Mouse (Mus musculus): ENCODE results near the gene Vwa5b1. TPM values are rescaled to one million over a fixed set of nuclear protein-coding genes. Genes with fewer than 3 reads are reported as not detected.
A peak's percentile ranks its signal among the peaks of the same experiment; 100 is the strongest.

The Vwa5b1 gene
- polyA plus RNA-seq, 1 experiment from 2014 or later: 0.15 TPM

DNA sequence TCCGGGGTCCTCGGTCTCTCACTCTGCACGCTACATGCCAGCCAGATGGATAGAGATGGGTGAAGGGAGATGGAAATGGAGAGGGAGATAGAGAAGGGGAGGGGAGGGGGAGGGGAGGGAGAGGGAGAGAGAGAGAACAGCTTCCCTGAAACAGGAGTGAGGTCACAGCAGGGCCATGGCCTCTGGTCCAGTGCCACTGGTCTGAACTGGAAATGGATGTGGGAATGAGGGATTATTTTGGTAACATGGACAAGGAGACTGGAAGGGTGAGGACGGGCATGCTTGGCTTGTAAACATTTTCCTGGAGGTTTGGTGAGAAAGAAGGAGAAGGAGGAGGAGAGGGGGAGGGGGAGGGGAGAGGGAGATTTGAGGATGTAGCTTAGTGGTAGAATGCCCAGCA, 59.0 kb downstream of the Vwa5b1 start:
- H3K36me3 ChIP-seq: no peaks in the 10 kb centered on the region
- peaks cover 3% of the 10 kb centered on the region; the same call in 1 of the 2 replicates for H3K4me1 ChIP-seq (replicated peaks)
- no peaks in the 10 kb centered on the region for H3K9me3 ChIP-seq
- H3K27ac ChIP-seq: no peak overlapping the region
- 81% methylated on average over 4 of the region's 4 CpGs for WGBS
- H3K4me3 ChIP-seq (replicated peaks): no peak overlapping the region
- H3K27me3 ChIP-seq: peaks cover 3% of the 10 kb centered on the region; the same call in 1 of the 2 replicates
- no peak overlapping the region for H3K9ac ChIP-seq (replicated peaks)
- ATAC-seq (ENCODE audit: insufficient number of reproducible peaks, insufficient read depth, low FRiP score, low TSS enrichment, low read depth): no peak
- no peak overlapping the region for H3K4me2 ChIP-seq

DNA sequence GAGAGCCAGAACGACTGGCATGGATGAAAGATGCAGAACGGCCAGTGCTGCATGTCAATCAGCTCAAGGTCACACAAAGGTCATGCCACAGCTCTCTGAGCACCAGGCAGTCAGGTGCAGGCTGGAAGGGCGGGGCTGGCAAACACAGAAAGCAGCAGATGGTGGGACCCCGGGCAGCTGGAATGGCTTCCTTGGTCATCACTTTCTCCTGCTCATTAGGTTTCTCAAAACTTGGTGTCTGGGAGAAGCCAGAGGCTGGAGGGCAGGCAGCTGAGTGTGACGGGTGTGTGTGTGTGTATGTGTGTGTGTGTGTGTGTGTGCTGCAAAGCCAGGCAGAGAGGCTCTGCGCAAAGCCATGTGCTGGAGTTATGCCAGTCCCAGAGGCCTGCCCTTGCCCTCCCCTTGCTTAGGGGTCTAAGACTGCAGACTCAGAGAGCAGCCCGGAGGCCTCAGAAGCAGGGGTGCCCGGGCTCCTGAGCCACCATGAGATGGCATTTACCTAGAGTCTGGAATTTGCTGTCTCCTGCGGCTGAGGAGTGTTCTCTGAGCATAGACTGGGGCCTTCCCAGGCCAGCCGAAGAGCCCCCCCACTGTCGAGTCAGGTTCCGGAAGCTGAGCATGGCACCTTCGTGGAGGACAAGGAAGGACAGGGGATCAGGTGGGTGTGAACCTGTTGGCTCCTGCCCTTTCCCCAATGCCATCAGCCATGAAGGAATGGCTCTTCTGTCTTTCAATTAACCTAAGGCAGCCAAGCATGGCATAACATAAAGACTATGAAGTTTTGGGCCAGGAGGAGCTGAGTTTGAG, 60.7 kb downstream of the Vwa5b1 start:
- H3K27ac ChIP-seq: no peak overlapping the region
- no peak overlapping the region for H3K9ac ChIP-seq (replicated peaks)
- no peak for ATAC-seq (ENCODE audit: insufficient number of reproducible peaks, insufficient read depth, low FRiP score, low TSS enrichment, low read depth)
- peaks cover 7% of the 10 kb centered on the region for H3K4me1 ChIP-seq (replicated peaks)
- H3K4me2 ChIP-seq: no peak overlapping the region
- no peaks in the 10 kb centered on the region for H3K27me3 ChIP-seq
- 69% methylated on average over 12 of the region's 13 CpGs for WGBS
- H3K36me3 ChIP-seq: no peaks in the 10 kb centered on the region
- no peaks in the 10 kb centered on the region for H3K9me3 ChIP-seq
- no peak overlapping the region for H3K4me3 ChIP-seq (replicated peaks)

DNA sequence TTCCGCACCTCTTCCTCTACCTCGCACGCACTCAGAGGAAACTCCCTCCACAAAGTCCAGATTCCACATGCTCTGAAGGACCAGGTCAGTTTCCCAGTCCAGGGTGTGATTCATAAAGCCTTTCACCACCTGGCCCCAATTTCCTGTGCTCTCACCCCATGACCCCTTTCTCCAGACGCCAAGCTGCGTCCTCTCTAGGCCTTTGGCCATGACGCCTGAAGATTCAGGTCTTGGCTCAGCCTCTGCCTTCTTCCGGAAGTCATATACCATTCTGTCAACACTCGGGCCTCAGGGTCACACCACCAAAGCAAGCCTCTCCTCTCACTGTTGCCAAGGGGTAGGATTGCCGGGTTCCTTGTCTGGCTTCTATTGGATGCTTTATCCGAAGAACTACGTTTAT, 65.8 kb downstream of the Vwa5b1 start:
- 9% methylated on average over 11 of the region's 11 CpGs for WGBS
- no peak overlapping the region for H3K27ac ChIP-seq
- no peak overlapping the region for H3K4me3 ChIP-seq (replicated peaks)
- no peaks in the 10 kb centered on the region for H3K27me3 ChIP-seq
- H3K9me3 ChIP-seq: no peaks in the 10 kb centered on the region
- H3K4me2 ChIP-seq: no peak overlapping the region
- ATAC-seq (ENCODE audit: insufficient number of reproducible peaks, insufficient read depth, low FRiP score, low TSS enrichment, low read depth): no peak
- no peaks in the 10 kb centered on the region for H3K36me3 ChIP-seq
- H3K9ac ChIP-seq (replicated peaks): no peak overlapping the region
- H3K4me1 ChIP-seq (replicated peaks): peaks cover 13% of the 10 kb centered on the region

DNA sequence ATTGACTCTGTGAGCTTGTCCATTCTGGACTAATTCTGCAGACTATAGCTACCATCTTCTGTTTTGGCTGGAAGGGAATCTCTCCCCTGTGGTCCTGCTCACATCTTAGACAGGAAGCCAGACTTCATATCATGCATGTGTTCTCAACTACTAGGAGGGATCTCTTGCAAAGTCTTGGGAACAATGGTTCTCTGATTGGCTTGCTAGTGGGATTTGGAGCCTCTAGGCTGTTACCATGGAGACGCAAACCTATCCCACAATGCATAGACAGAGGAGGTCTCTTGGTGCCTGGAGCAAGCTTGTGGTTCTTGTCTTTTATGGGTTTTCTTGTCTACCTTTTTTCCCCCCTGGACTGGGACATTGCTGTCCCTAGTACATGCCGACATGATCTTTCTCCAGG, 67.4 kb downstream of the Vwa5b1 start:
- Histone ChIP-seq H3K9ac (replicated peaks) (no peak overlapping the region), H3K36me3 (no peaks in the 10 kb centered on the region), H3K4me1 (replicated peaks) (peaks cover 11% of the 10 kb centered on the region), H3K27me3 (no peaks in the 10 kb centered on the region), H3K27ac (no peak overlapping the region), H3K4me3 (replicated peaks) (no peak overlapping the region), H3K9me3 (no peaks in the 10 kb centered on the region), H3K4me2 (no peak overlapping the region)
- no peak for ATAC-seq (ENCODE audit: insufficient number of reproducible peaks, insufficient read depth, low FRiP score, low TSS enrichment, low read depth)
- WGBS: 70% methylated on average over 2 of the region's 2 CpGs

DNA sequence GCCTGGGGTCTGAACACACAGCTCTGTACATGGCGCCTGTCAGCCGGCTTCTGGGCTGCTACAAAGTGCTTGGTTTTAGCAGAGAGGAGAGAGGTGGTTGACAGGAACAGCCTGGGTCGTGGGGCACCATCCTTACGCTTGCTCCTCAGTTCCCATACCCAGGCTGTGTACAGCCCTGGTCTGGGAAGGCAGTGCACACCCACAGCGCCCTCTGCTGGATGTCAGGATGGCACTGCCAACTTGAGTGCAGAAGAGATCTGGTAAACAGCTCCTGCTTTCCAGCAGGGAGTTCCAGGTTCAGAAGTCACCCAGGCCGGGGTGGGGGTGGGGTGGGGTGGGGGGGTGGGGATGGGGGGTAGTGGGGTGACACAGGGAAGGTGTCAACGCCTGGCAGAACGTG, 73.7 kb downstream of the Vwa5b1 start:
- H3K4me2 ChIP-seq: no peak overlapping the region
- H3K4me1 ChIP-seq (replicated peaks): no peaks in the 10 kb centered on the region
- no peak overlapping the region for H3K4me3 ChIP-seq (replicated peaks)
- peaks cover 2% of the 10 kb centered on the region for H3K27me3 ChIP-seq
- H3K9me3 ChIP-seq: no peaks in the 10 kb centered on the region
- H3K9ac ChIP-seq (replicated peaks): no peak overlapping the region
- no peak overlapping the region for H3K27ac ChIP-seq
- 13% methylated on average over 8 of the region's 8 CpGs for WGBS
- ATAC-seq (ENCODE audit: insufficient number of reproducible peaks, insufficient read depth, low FRiP score, low TSS enrichment, low read depth): no peak
- H3K36me3 ChIP-seq: no peaks in the 10 kb centered on the region

DNA sequence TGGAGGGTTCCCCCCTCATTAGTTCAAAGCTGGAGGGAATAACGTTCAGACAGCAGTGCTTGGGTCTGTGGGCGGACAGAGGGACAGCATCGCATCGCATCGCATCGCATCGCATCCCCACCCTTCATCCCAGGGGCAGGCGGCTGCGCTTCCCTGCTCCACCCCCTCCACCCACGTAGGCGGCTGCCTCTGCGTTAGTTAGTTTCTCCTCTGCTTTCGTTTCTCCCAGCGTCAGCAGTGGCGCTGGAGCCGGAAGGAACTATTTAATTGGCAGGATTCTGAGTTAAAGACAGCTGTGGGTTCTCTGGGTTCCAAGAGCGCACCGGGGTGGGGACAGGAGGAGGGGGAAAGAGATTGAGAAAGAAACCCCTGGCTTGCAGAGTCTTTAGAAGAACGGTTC, 80.2 kb downstream of the Vwa5b1 start:
- H3K9ac ChIP-seq (replicated peaks): 0 out of 2 replicates have a peak overlapping the region, but pooled peaks have one; percentile 35
- H3K36me3 ChIP-seq: no peaks in the 10 kb centered on the region
- 2% methylated on average over 19 of the region's 19 CpGs for WGBS
- no peak for ATAC-seq (ENCODE audit: insufficient number of reproducible peaks, insufficient read depth, low FRiP score, low TSS enrichment, low read depth)
- peaks cover 9% of the 10 kb centered on the region; the same call in 1 of the 2 replicates for H3K4me1 ChIP-seq (replicated peaks)
- no peaks in the 10 kb centered on the region for H3K9me3 ChIP-seq
- peak overlapping the region; percentile 22 for H3K4me3 ChIP-seq (replicated peaks)
- H3K27me3 ChIP-seq: peaks cover 45% of the 10 kb centered on the region
- H3K4me2 ChIP-seq: peak overlapping the region; percentile 50
- H3K27ac ChIP-seq: no peak overlapping the region

DNA sequence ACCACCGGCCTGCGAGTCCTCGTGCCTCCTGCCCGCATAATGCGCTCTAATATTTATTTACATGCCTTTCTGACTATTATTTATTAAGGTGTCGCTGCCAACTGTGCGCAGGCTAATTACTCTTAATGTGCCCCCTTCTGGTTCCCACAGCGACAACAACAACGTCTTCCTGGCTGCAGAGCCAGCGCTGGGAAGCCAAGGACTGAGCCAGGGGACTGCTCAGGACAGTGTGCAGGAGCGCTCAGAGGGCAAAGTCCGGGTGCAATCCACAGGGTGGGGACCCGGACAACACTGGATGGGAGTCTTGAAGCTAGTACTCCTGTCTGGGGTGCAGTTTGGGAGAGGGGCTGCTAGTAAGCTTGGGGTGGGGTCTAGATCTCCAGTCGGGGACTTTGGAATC, 80.8 kb downstream of the Vwa5b1 start:
- peaks cover 9% of the 10 kb centered on the region; the same call in 1 of the 2 replicates for H3K4me1 ChIP-seq (replicated peaks)
- no peaks in the 10 kb centered on the region for H3K36me3 ChIP-seq
- peaks cover 45% of the 10 kb centered on the region for H3K27me3 ChIP-seq
- WGBS: 4% methylated on average over 14 of the region's 14 CpGs
- no peak overlapping the region for H3K4me3 ChIP-seq (replicated peaks)
- no peak overlapping the region for H3K27ac ChIP-seq
- no peak for ATAC-seq (ENCODE audit: insufficient number of reproducible peaks, insufficient read depth, low FRiP score, low TSS enrichment, low read depth)
- H3K9me3 ChIP-seq: no peaks in the 10 kb centered on the region
- H3K9ac ChIP-seq (replicated peaks): 0 out of 2 replicates have a peak overlapping the region, but pooled peaks have one; percentile 35
- peak overlapping the region; percentile 50; the same call in 1 of the 2 replicates for H3K4me2 ChIP-seq

DNA sequence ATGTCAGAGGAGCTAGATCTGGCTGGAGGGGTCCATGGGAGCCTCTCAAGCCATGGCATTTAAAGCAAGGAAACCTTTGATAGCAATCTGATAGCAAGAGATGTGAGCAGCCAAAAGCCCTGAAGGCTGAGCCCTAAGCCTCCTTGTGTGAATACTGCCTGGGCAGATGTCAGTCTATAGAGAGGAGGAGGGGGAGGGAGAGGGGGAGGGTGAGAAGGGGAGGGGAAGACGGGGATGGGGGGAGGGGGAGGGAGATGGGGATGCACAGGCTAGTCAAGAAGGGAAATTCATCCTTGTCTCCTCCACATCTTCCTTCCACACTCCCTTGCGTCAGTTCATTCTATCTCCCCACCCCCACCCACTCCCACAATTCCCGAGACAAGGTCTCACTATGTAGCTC, 81.4 kb downstream of the Vwa5b1 start:
- no peak for ATAC-seq (ENCODE audit: insufficient number of reproducible peaks, insufficient read depth, low FRiP score, low TSS enrichment, low read depth)
- Histone ChIP-seq H3K9me3 (no peaks in the 10 kb centered on the region), H3K9ac (replicated peaks) (no peak overlapping the region), H3K4me3 (replicated peaks) (no peak overlapping the region), H3K36me3 (no peaks in the 10 kb centered on the region), H3K27ac (no peak overlapping the region), H3K27me3 (peaks cover 45% of the 10 kb centered on the region), H3K4me2 (no peak overlapping the region), H3K4me1 (replicated peaks) (peaks cover 9% of the 10 kb centered on the region; the same call in 1 of the 2 replicates)
- WGBS: 3% methylated on average over 3 of the region's 3 CpGs

DNA sequence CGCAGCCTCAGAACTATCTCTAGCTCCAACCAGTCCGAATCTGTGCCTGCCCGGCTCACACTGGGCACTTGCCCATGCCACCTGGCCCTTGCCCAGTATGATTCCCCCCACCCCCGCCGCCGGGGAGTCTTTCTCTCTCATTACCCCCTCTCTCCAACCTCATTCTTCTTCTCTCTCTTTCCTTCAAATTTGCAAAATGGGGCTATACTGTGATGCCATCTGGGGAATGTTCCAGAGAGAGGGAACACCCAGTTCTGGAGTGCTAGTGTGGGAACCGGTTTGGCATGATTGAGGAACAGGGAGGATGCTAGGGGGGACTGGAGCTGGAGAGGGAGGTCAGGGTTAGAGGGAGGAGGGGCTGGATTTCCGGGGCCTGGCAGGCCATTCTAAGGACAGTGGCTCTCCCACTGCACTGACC, 82.2 kb downstream of the Vwa5b1 start:
- Histone ChIP-seq H3K4me2 (no peak overlapping the region), H3K27ac (no peak overlapping the region), H3K4me3 (replicated peaks) (no peak overlapping the region), H3K36me3 (no peaks in the 10 kb centered on the region), H3K27me3 (peaks cover 46% of the 10 kb centered on the region), H3K9ac (replicated peaks) (no peak overlapping the region), H3K4me1 (replicated peaks) (peaks cover 9% of the 10 kb centered on the region; the same call in 1 of the 2 replicates), H3K9me3 (no peaks in the 10 kb centered on the region)
- 61% methylated on average over 8 of the region's 8 CpGs for WGBS
- no peak for ATAC-seq (ENCODE audit: insufficient number of reproducible peaks, insufficient read depth, low FRiP score, low TSS enrichment, low read depth)

DNA sequence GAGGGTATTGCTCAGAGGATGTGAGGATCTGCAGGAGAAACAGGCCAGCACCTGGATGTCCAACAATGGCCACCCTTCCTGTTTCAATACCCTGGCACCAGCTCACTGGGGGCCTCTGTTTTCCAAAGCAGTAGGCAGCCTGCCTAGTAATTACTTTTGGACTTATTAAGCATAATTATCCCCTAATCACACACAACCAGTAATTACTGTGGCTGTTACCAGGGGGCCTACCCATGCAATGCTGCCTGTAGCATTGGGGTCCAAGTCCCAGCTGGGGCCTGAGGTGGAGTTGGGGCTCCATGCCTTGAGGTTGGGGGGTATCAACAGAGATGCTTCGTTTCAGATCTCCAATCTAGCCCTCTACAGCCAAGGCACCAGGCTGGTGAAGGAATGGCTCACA, 82.6 kb downstream of the Vwa5b1 start:
- no peak for ATAC-seq (ENCODE audit: insufficient number of reproducible peaks, insufficient read depth, low FRiP score, low TSS enrichment, low read depth)
- peaks cover 50% of the 10 kb centered on the region for H3K27me3 ChIP-seq

DNA sequence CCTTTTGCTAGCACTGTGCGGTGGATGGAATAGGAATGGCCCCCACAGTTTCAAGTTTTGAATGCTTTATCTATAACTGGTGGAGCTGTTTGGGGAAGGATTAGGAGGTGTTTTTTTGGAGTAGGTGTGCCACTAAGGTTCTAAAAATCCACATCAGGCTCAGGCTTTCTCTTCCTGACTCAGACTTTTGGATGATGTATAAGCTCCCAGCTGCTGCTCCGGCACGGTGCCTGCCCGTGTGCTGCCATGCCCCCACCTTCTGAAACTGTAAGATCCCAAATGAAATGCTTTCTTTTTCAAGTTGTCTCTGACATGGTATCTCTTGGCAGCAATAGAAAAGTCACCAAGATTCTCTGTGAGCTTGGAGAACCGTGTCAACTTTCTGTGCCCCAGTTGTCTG, 84.1 kb downstream of the Vwa5b1 start:
- WGBS: 87% methylated on average over 5 of the region's 5 CpGs
- peaks cover 53% of the 10 kb centered on the region for H3K27me3 ChIP-seq
- H3K4me3 ChIP-seq (replicated peaks): no peak overlapping the region
- no peak overlapping the region for H3K4me2 ChIP-seq
- H3K27ac ChIP-seq: no peak overlapping the region
- no peaks in the 10 kb centered on the region for H3K36me3 ChIP-seq
- no peaks in the 10 kb centered on the region for H3K9me3 ChIP-seq
- ATAC-seq (ENCODE audit: insufficient number of reproducible peaks, insufficient read depth, low FRiP score, low TSS enrichment, low read depth): no peak
- H3K4me1 ChIP-seq (replicated peaks): peaks cover 9% of the 10 kb centered on the region; the same call in 1 of the 2 replicates
- no peak overlapping the region for H3K9ac ChIP-seq (replicated peaks)

More for the DNA sequence above, 82.6 kb downstream of the Vwa5b1 start:
- Histone ChIP-seq H3K36me3 (no peaks in the 10 kb centered on the region), H3K4me2 (no peak overlapping the region), H3K9ac (replicated peaks) (no peak overlapping the region), H3K27ac (no peak overlapping the region), H3K9me3 (no peaks in the 10 kb centered on the region), H3K4me1 (replicated peaks) (peaks cover 9% of the 10 kb centered on the region; the same call in 1 of the 2 replicates), H3K4me3 (replicated peaks) (no peak overlapping the region)
- 42% methylated on average over 1 of the region's 1 CpGs for WGBS

All from limb, embryonic 12.5 days (tissue).